Mouse (Mus musculus) embryonic fibroblast, embryonic 13.5 days (primary cell): ENCODE measurements at regions not wholly inside any gene's neighbourhood (a gene's known extent, or its start where the extent isn't known, plus 50 kb on each side); places are given as distances from the start of the nearest gene placed in this dataset.

Experiments
- CTCF ChIP-seq: IDR thresholded peaks from 2 replicates; pipeline ENCODE4 v1.5.1; 2011; ENCODE audit warnings: mild to moderate bottlenecking, control low read depth, low read length, moderate library complexity, borderline replicate concordance; ENCODE audit not compliant: insufficient read depth
- POLR2A ChIP-seq: IDR thresholded peaks from 2 replicates; pipeline ENCODE4 v1.6.1; 2011; ENCODE audit warnings: low read depth, mild to moderate bottlenecking, control low read depth, low read length, moderate library complexity

DNA sequence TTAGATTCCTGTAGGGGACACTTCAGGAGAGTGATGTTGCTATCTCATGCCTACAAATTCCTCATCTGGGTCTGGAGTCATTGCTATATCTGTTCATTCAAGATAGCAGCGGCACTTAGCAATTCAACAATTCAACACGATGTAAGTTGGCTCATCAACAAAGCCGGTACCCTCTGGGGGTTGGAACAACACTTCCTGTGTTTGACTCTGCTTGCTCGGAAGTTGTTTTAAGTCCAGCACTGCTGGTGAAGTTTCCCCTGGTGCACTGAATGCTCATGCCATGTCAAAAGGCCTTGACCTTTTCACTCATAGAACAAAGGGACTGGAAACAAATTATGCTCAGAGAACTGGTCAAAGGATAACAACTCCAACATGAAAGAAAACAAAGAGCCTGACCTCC, 390.4 kb downstream of the Tmem161b start:
- TF ChIP-seq CTCF: no peak
- no peak for TF ChIP-seq POLR2A
